Mouse (Mus musculus): ENCODE measurements around the gene Cpa3.

Gene Cpa3

GRCm38 (mm10) chr3:20242050-20242449 is at the start of gene Cpa3:
Gene Cpa3, minus strand, starts transcription at chr3:20242181.
- DNase-seq (ENCODE audit: low spot score in 2 of 2): no peak

DNA sequence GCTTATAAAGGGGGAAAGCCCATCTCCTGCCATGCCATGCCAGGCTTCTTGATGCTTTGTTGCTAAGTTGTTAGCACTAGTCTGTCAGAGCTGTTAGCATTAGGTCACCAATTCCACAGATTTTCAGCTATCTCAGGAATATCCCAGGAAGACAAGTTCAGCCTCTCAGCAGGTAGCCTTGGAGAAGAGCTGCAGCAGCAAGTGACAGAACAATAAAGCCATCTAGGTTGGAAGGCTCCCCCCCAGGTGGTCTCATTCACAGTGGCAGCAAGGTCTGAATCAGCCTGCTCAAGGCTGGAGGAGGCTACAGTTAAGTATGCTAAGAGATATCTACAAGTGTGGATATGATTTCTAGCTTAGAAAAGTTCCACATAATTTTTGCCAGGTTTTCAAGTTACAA is 49.4 kb upstream of the Cpa3 start:
- DNase-seq (ENCODE audit: low spot score in 2 of 2): no peak

- no peak for DNase-seq (ENCODE audit: low spot score in 2 of 2)
These were observed 46.8 kb upstream of the Cpa3 start for GRCm38 (mm10) chr3:20288761-20289160.

DNA sequence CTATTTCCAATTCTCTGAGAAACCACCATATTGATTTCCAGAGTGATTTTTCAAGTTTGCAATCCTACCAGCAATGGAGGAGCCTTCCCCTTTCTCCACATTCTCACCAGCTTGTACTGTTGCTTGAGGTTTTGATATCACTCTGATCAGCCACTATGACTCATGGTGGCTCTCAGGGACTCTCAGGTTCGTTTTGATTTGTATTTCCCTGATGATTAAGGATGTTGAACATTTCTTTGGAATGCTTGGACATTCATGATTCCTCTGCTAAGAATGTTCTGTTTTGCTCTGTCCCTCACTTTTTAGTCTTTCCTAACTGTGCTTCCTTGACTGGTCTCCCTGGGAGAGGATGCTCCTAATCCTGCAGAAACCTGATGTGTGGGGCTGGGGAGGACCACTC is 39.8 kb upstream of the Cpa3 start:
- no peak for DNase-seq (ENCODE audit: low spot score in 2 of 2)

DNA sequence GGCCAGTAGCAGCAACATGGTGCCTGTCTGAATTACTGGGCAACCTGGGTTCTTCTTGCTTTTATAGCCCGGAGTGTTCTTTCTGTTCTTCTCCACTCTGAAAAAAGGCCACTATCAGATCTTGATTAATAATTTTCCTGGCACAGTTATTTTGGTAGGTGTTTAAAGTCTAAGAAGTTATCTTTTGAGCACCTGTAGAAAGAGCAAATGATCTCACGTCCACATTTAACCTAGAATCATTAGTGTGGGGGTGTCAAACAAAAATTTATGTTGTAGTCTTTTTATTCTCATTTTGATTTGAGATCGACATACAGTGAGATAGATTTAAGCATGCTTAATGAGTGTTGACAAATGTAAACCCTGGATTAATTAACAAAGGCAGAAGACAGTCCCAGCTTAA is 33.7 kb upstream of the Cpa3 start, which contains the start of gene Cpb1:
TSS of gene Cpb1 (minus strand) at position 101 of the 400 bp plus-strand sequence.
- no peak for DNase-seq (ENCODE audit: low spot score in 2 of 2)

DNA sequence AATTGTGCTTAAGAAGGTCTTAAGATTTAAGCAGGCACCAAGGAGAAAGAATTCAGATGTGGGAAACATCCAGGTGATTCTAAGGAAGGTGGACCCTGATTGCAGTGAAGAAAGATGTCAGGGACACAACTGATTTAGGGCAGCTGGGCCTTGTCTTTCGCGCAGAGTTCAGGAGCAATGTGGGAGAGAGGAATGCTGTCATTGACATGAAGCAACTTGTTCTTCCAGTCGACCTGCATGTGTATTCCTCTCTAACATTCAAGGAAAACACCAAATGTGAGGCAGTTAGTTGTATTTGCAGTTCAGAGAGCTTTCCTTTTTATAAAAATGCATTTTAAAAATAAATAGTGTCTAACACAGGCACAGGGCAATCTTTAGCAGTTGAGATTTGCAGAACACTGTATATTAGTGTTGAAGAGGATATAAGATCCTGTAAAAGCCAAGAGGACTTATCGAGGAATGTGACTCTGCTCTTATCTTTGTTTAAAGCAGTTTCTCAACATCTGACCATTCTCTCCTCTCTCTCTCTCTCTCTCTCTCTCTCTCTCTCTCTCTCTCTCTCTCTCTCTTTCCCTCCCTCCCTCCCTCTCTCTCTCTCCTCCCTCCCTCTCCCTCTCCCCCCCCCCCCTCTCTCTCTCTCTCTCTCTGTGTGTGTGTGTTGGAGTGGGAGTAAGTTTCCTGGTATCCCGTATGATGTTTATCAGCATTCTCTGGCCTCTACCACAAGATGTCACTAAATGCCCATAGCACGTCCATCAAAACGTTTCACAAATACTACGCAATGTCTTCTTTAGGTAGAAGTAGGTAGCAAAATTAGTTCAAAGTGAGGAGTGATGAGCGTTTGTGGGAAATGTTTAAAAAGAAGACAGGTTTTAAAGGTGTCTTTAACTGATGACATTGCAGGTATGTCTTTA is 12.8 kb upstream of the Cpa3 start:
- DNase-seq (ENCODE audit: low spot score in 2 of 2): no peak

GRCm38 (mm10) chr3:20243913-20244312 is 1.9 kb upstream of the Cpa3 start:
- no peak for DNase-seq (ENCODE audit: low spot score in 2 of 2)

DNA sequence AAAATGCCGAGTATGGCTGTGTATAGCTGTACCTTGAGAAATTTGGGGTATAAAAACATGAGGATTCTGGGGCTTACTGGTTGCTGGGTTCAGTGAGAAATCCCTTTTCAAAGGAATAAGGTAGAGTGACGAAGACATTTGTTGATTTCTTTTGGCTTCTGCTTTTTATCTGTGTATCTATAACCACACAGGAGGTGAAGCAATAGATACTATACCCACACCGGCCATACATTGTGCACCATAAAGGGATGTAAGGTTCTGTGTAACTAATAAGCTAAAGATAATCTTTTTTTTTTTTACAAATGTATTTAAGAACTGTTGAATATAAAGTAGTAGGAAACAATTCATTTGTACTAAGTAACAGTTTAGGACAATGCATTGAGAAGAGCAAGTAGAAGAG is 2.2 kb downstream of the Cpa3 start:
- DNase-seq (ENCODE audit: low spot score in 2 of 2): no peak

DNA sequence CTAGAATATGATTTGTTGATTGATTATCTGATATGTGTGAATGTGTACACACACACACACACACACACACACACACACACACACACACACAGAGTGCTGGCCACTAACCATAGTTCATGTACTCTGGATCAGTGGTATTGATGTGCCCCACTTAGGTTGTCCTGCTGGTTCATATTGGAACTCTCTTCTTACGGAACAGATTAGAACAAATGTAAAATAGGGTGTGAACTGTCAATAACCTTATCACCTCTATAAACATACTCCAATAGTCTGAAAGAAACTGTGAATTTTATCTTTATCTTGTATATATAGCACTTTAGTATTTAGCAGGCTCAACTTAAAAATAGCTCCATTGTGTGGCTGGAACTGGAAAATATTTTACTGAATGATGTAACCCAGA is 5.0 kb downstream of the Cpa3 start:
- no peak for DNase-seq (ENCODE audit: low spot score in 2 of 2)

- no peak for DNase-seq (ENCODE audit: low spot score in 2 of 2)
These were observed 13.0 kb downstream of the Cpa3 start for GRCm38 (mm10) chr3:20229027-20229426.

- DNase-seq (ENCODE audit: low spot score in 2 of 2): no peak
These were observed 16.6 kb downstream of the Cpa3 start for GRCm38 (mm10) chr3:20225429-20225828.

DNA sequence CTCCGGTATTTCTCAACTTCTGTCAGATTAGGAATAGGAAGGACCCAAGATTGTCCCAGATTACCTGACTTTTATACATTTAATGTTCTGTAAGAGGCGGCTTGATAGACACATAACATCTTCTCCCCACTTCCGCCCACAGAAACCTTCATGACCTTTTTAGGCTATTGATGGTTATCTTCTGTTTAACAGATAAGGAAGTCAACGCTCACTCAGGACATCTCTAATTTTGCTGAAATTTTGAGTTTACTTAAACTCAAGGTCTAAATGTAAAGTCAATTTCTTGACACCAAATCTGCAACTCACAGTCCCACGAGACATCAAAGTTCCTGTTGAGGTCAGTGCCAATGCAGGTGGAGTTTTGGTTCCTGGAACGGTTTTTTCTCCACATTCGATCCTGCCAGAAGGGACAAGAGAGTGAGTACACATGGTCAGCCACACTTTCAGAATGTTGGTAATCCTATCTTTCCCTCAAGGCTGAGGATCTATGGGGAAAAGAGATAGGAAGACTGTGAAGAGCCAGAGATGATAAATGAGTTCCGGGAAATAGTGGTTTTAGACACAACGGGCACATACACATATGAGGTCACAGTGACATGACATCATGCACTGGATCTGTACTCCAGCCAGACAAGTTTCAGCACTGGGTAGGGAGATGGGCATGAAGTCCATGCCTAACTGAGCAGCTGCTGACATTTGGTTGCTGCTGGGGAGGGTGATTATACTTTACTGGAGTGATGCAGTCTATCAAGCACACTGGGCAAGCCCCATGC is 18.9 kb downstream of the Cpa3 start:
- DNase-seq (ENCODE audit: low spot score in 2 of 2): no peak

DNA sequence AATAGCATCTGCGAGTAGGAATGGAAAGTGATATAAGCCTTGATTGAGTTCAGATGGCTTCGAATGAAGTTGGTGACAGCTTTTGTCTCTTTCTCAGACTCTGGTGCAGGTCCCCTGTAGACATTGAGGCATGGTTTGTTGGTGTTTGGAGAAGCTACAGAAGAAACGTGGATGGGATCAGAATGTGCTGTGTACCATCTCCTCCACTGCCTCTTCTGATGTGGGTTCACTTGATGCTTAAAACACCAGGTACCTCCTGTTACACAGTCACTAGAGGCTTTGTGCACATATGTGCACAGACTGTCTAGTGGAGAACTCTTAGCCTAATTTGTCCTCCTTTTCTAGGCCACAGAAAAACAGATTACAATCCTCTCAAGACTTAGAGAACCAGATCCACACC is 19.8 kb downstream of the Cpa3 start:
- DNase-seq (ENCODE audit: low spot score in 2 of 2): no peak

- peak; percentile 9 to 32 for DNase-seq (ENCODE audit: low spot score in 2 of 2)
These were observed 43.1 kb downstream of the Cpa3 start for GRCm38 (mm10) chr3:20198869-20199268.

GRCm38 (mm10) chr3:20197878-20198277 is 44.1 kb downstream of the Cpa3 start:
- no peak for DNase-seq (ENCODE audit: low spot score in 2 of 2)

GRCm38 (mm10) chr3:20188976-20189675 is 52.9 kb downstream of the Cpa3 start:
- no peak for DNase-seq (ENCODE audit: low spot score in 2 of 2)

DNA sequence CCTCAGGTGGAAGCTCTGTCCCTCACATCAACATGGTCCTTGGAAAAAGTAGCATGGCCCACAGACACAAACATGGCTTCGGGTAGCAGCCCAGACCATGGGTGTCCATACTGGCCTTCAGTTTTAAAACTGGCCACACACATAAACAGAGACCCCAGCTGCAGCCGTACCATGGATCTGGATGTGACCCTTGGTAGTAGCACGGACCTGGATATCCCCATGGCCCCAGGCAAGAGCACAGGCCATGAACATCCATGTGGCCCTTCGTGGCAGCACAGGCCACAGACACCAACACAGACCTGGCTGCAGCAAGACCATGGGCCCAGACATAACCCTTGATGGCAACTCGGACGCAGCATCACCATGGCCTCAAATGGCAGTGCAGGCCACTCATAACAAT is 69.6 kb downstream of the Cpa3 start:
- no peak for DNase-seq (ENCODE audit: low spot score in 2 of 2)

DNA sequence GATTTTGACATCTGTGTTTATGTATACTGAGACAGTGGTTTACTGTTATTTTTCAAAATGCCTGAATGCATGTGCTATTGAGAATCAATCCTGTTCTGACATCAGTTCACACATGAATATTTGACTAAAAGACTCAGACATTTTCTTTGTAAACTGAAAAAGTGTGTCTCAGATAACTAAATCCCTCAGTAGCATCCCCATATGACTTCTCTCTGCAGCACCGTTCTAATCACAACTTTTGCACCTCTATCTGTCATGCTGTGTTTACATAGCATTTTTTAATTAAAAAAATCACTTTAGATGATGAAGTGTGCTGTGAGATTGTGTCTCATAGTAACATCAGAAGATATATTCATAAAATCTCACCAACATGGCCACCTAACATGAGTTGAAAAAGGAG is 74.5 kb downstream of the Cpa3 start:
- DNase-seq (ENCODE audit: low spot score in 2 of 2): no peak

All from spleen, postnatal 14 days (tissue).